Mouse (Mus musculus): ENCODE data around the gene Rnf215. TPM values are rescaled to one million over a fixed set of nuclear protein-coding genes. Genes with fewer than 3 reads are reported as not detected.
A peak's percentile ranks its signal among the peaks of the same experiment; 100 is the strongest.
"Not testable (repeated sequence)": the region's sequence is repeated elsewhere in the genome, so short reads cannot be mapped to it uniquely, and the experiment has no call there.

Gene Rnf215
- polyA plus RNA-seq, 1 experiment: 20.6 TPM

- 95% methylated on average over 1 of the region's 1 CpGs for WGBS
- DNase-seq (ENCODE audit: low read depth in 1 of 2, low spot score in 2 of 2): no peak
Observed at GRCm38 (mm10) chr11:4127059-4127458, 7.9 kb upstream of the Rnf215 start.

GRCm38 (mm10) chr11:4128461-4128860 is 6.5 kb upstream of the Rnf215 start:
- not testable (repeated sequence) for H3K27ac ChIP-seq (ENCODE audit: insufficient read depth, low read length); DNase-seq (ENCODE audit: low read depth in 1 of 2, low spot score in 2 of 2); H3K27me3 ChIP-seq (ENCODE audit: control insufficient read depth, insufficient read depth, low read length); H3K4me1 ChIP-seq (ENCODE audit: control insufficient read depth, insufficient read depth, insufficient read length); H3K36me3 ChIP-seq (ENCODE audit: control insufficient read depth, insufficient read depth, low read length); H3K4me3 ChIP-seq (ENCODE audit: extremely low read depth, insufficient read depth, insufficient read length)
- WGBS: 86% methylated on average over 4 of the region's 4 CpGs

More at GRCm38 (mm10) chr11:4127059-4127458, 7.9 kb upstream of the Rnf215 start:
- TF ChIP-seq CTCF (IDR thresholded peaks at IDR 0.05; ENCODE audit: extremely low read depth, insufficient read depth, insufficient read length, insufficient replicate concordance): no peak
- no peak for TF ChIP-seq POLR2A (IDR thresholded peaks at IDR 0.05; ENCODE audit: low read depth, low read length)
- Histone ChIP-seq H3K4me1 (ENCODE audit: control insufficient read depth, insufficient read depth, insufficient read length) (peaks cover 4% of the 10 kb centered on the region; the same call in 1 of the 2 replicates), H3K27ac (ENCODE audit: insufficient read depth, low read length) (no peak overlapping the region), H3K27me3 (ENCODE audit: control insufficient read depth, insufficient read depth, low read length) (no peaks in the 10 kb centered on the region), H3K36me3 (ENCODE audit: control insufficient read depth, insufficient read depth, low read length) (no peaks in the 10 kb centered on the region), H3K4me3 (ENCODE audit: extremely low read depth, insufficient read depth, insufficient read length) (no peak overlapping the region)

- H3K27me3 ChIP-seq (ENCODE audit: control insufficient read depth, insufficient read depth, low read length): no peaks in the 10 kb centered on the region
- 70% methylated on average over 3 of the region's 3 CpGs for WGBS
Observed at GRCm38 (mm10) chr11:4133450-4133849, 1.6 kb upstream of the Rnf215 start.

GRCm38 (mm10) chr11:4134400-4134799 is 602 bp upstream of the Rnf215 start:
- H3K27me3 ChIP-seq (ENCODE audit: control insufficient read depth, insufficient read depth, low read length): no peaks in the 10 kb centered on the region
- no peak overlapping the region for H3K4me3 ChIP-seq (ENCODE audit: extremely low read depth, insufficient read depth, insufficient read length)
- no peaks in the 10 kb centered on the region; the same call in 1 of the 2 replicates for H3K36me3 ChIP-seq (ENCODE audit: control insufficient read depth, insufficient read depth, low read length)
- H3K4me1 ChIP-seq (ENCODE audit: control insufficient read depth, insufficient read depth, insufficient read length): peaks cover 8% of the 10 kb centered on the region
- DNase-seq (ENCODE audit: low read depth in 1 of 2, low spot score in 2 of 2): no peak
- WGBS: 63% methylated on average over 6 of the region's 6 CpGs
- TF ChIP-seq CTCF (IDR thresholded peaks at IDR 0.05; ENCODE audit: extremely low read depth, insufficient read depth, insufficient read length, insufficient replicate concordance) (no peak), POLR2A (IDR thresholded peaks at IDR 0.05; ENCODE audit: low read depth, low read length) (no peak)
- no peak overlapping the region for H3K27ac ChIP-seq (ENCODE audit: insufficient read depth, low read length)

More at GRCm38 (mm10) chr11:4133450-4133849, 1.6 kb upstream of the Rnf215 start:
- Histone ChIP-seq H3K4me3 (ENCODE audit: extremely low read depth, insufficient read depth, insufficient read length) (no peak overlapping the region), H3K4me1 (ENCODE audit: control insufficient read depth, insufficient read depth, insufficient read length) (peaks cover 8% of the 10 kb centered on the region), H3K36me3 (ENCODE audit: control insufficient read depth, insufficient read depth, low read length) (no peaks in the 10 kb centered on the region; the same call in 1 of the 2 replicates), H3K27ac (ENCODE audit: insufficient read depth, low read length) (no peak overlapping the region)
- no peak for DNase-seq (ENCODE audit: low read depth in 1 of 2, low spot score in 2 of 2)
- TF ChIP-seq CTCF (IDR thresholded peaks at IDR 0.05; ENCODE audit: extremely low read depth, insufficient read depth, insufficient read length, insufficient replicate concordance): peak; percentile 34; the same call in 1 of the 2 replicates
- no peak for TF ChIP-seq POLR2A (IDR thresholded peaks at IDR 0.05; ENCODE audit: low read depth, low read length)

- no peak for DNase-seq (ENCODE audit: low read depth in 1 of 2, low spot score in 2 of 2)
- H3K36me3 ChIP-seq (ENCODE audit: control insufficient read depth, insufficient read depth, low read length): peaks cover 15% of the 10 kb centered on the region
- 69% methylated on average over 2 of the region's 2 CpGs for WGBS
- H3K27me3 ChIP-seq (ENCODE audit: control insufficient read depth, insufficient read depth, low read length): no peaks in the 10 kb centered on the region
- H3K4me1 ChIP-seq (ENCODE audit: control insufficient read depth, insufficient read depth, insufficient read length): peaks cover 8% of the 10 kb centered on the region
- no peak overlapping the region for H3K27ac ChIP-seq (ENCODE audit: insufficient read depth, low read length)
- TF ChIP-seq CTCF (IDR thresholded peaks at IDR 0.05; ENCODE audit: extremely low read depth, insufficient read depth, insufficient read length, insufficient replicate concordance) (no peak), POLR2A (IDR thresholded peaks at IDR 0.05; ENCODE audit: low read depth, low read length) (no peak)
- H3K4me3 ChIP-seq (ENCODE audit: extremely low read depth, insufficient read depth, insufficient read length): no peak overlapping the region
Observed at GRCm38 (mm10) chr11:4138964-4139363, 4.0 kb downstream of the Rnf215 start.

- no peak for DNase-seq (ENCODE audit: low read depth in 1 of 2, low spot score in 2 of 2)
- H3K27me3 ChIP-seq (ENCODE audit: control insufficient read depth, insufficient read depth, low read length): no peaks in the 10 kb centered on the region
- H3K36me3 ChIP-seq (ENCODE audit: control insufficient read depth, insufficient read depth, low read length): peaks cover 15% of the 10 kb centered on the region
- no peak overlapping the region for H3K27ac ChIP-seq (ENCODE audit: insufficient read depth, low read length)
- no peak for TF ChIP-seq POLR2A (IDR thresholded peaks at IDR 0.05; ENCODE audit: low read depth, low read length)
- no peak for TF ChIP-seq CTCF (IDR thresholded peaks at IDR 0.05; ENCODE audit: extremely low read depth, insufficient read depth, insufficient read length, insufficient replicate concordance)
- no peak overlapping the region for H3K4me3 ChIP-seq (ENCODE audit: extremely low read depth, insufficient read depth, insufficient read length)
- H3K4me1 ChIP-seq (ENCODE audit: control insufficient read depth, insufficient read depth, insufficient read length): no peaks in the 10 kb centered on the region
Observed at GRCm38 (mm10) chr11:4141505-4141904, 6.5 kb downstream of the Rnf215 start.

- H3K4me1 ChIP-seq (ENCODE audit: control insufficient read depth, insufficient read depth, insufficient read length): no peaks in the 10 kb centered on the region
- WGBS: 84% methylated on average over 4 of the region's 4 CpGs
- H3K27me3 ChIP-seq (ENCODE audit: control insufficient read depth, insufficient read depth, low read length): no peaks in the 10 kb centered on the region
- TF ChIP-seq CTCF (IDR thresholded peaks at IDR 0.05; ENCODE audit: extremely low read depth, insufficient read depth, insufficient read length, insufficient replicate concordance): no peak
- TF ChIP-seq POLR2A (IDR thresholded peaks at IDR 0.05; ENCODE audit: low read depth, low read length): no peak
- DNase-seq (ENCODE audit: low read depth in 1 of 2, low spot score in 2 of 2): no peak
- no peak overlapping the region for H3K4me3 ChIP-seq (ENCODE audit: extremely low read depth, insufficient read depth, insufficient read length)
- peaks cover 15% of the 10 kb centered on the region for H3K36me3 ChIP-seq (ENCODE audit: control insufficient read depth, insufficient read depth, low read length)
- no peak overlapping the region for H3K27ac ChIP-seq (ENCODE audit: insufficient read depth, low read length)
Observed at GRCm38 (mm10) chr11:4142352-4142751, 7.3 kb downstream of the Rnf215 start.
